ENCODE assay signal across 31 mouse cellular contexts in genomic region chr12:86734319-86734810, GRCm38 (mm10). TPM values are rescaled to one million over a fixed set of nuclear protein-coding genes. Genes with fewer than 3 reads are reported as not detected.
"Had no signal": no experiment of that assay in that cellular context is flagged by ENCODE, and none has a peak within 500 bp of the region (broad histone marks: within the 10 kb centered on the region; RNA-seq: fewer than 3 reads in every experiment).

TSS of gene Lrrc74a (plus strand) at chr12:86734369.

- H3K27me3 ChIP-seq: limb, embryonic 13.5 days; liver, embryonic 12.5 days; liver, embryonic 15.5 days; lung, embryonic 15.5 days; midbrain, embryonic 12.5 days; midbrain, embryonic 15.5 days; neural tube, embryonic 12.5 days; neural tube, embryonic 15.5 days had no signal

- H3K27ac ChIP-seq: kidney, postnatal 0 days; layer of hippocampus, adult 2 months; limb, embryonic 10.5 days; limb, embryonic 13.5 days; liver, embryonic 12.5 days; liver, embryonic 15.5 days; lung, embryonic 15.5 days; midbrain, embryonic 12.5 days; midbrain, embryonic 15.5 days; neural tube, embryonic 12.5 days; neural tube, embryonic 15.5 days; stomach, postnatal 0 days had no signal

- DNase-seq: kidney, postnatal 25 days; layer of hippocampus, adult 9-11 months; liver; lung, adult 18-20 months; lung, postnatal 10 days; lung, postnatal 36 days; right cerebral cortex, adult 18-20 months; right cerebral cortex, postnatal 14 days; right cerebral cortex, postnatal 4 days; thymus, adult 18-20 months; thymus, postnatal 36 days had no signal

- H3K9me3 ChIP-seq: limb, embryonic 10.5 days; limb, embryonic 13.5 days; liver, embryonic 12.5 days; liver, embryonic 15.5 days; lung, embryonic 15.5 days; megakaryocyte, embryonic 14.5 days; midbrain, embryonic 12.5 days; midbrain, embryonic 15.5 days; neural tube, embryonic 12.5 days; neural tube, embryonic 15.5 days had no signal

- H3K4me3 ChIP-seq: layer of hippocampus, adult 2 months; limb, embryonic 10.5 days; limb, embryonic 13.5 days; liver, embryonic 12.5 days; liver, embryonic 15.5 days; lung, embryonic 15.5 days; megakaryocyte, embryonic 14.5 days; midbrain, embryonic 12.5 days; midbrain, embryonic 15.5 days; neural tube, embryonic 12.5 days; neural tube, embryonic 15.5 days had no signal

- H3K4me1 ChIP-seq: limb, embryonic 10.5 days; limb, embryonic 13.5 days; liver, embryonic 12.5 days; liver, embryonic 15.5 days; lung, embryonic 15.5 days; midbrain, embryonic 12.5 days; midbrain, embryonic 15.5 days; neural tube, embryonic 12.5 days; neural tube, embryonic 15.5 days had no signal

- H3K36me3 ChIP-seq: limb, embryonic 10.5 days; limb, embryonic 13.5 days; liver, embryonic 12.5 days; liver, embryonic 15.5 days; lung, embryonic 15.5 days; midbrain, embryonic 12.5 days; midbrain, embryonic 15.5 days; neural tube, embryonic 12.5 days; neural tube, embryonic 15.5 days had no signal

RNA-seq across cellular contexts. Expression of gene Lrrc74a, which starts in this region (rescaled TPM):
- total RNA-seq: layer of hippocampus, adult 2 months; layer of hippocampus, postnatal 25 days; left cerebral cortex, adult 18-20 months; left cerebral cortex, postnatal 25 days had no signal
- polyA plus RNA-seq: kidney, embryonic 14.5 days; kidney, postnatal 0 days; large intestine, adult 2 months; limb, embryonic 10.5 days; limb, embryonic 13.5 days; liver, embryonic 12.5 days; liver, embryonic 15.5 days; lung, embryonic 15.5 days; midbrain, embryonic 12.5 days; midbrain, embryonic 15.5 days; neural tube, embryonic 12.5 days; neural tube, embryonic 15.5 days; stomach, embryonic 14.5 days; stomach, postnatal 0 days; urinary bladder, adult 2 months had no signal
